Mouse (Mus musculus) hematopoietic stem cell, adult 5-6 weeks (primary cell): ENCODE results near the gene Chmp2a. TPM values are rescaled to one million over a fixed set of nuclear protein-coding genes. Genes with fewer than 3 reads are reported as not detected.

Experiments
- ATAC-seq, 2 experiments: fragments of 125-278 bp in 1 of 2; replicated peaks in 1 of 2; 2 replicates each; pipeline ENCODE4 v1.8.0; 2016 to 2017; ENCODE audit warnings: inconsistent platforms in 2 of 2, mild to moderate bottlenecking in 2 of 2, moderate number of reproducible peaks in 2 of 2, low read depth in 1 of 2, moderate TSS enrichment in 1 of 2; ENCODE audit not compliant: low FRiP score in 2 of 2, poor library complexity in 2 of 2, severe bottlenecking in 2 of 2, insufficient read depth in 1 of 2, low TSS enrichment in 1 of 2
- total RNA-seq: library from RNA; stranded (forward); fragments of 172-1452, 232-1000 nt; gene quantifications from 2 replicates; pipeline ENCODE4 v1.2.3, GENCODE M21; 2017

The Chmp2a gene
- 165 and 183 TPM in 2 replicates for total RNA-seq

- peak; percentile 67 to 68 for ATAC-seq
These were observed at the start of gene Chmp2a for GRCm38 (mm10) chr7:13034148-13034977. Gene Chmp2a (minus strand): TSS chr7:13034807.

- no peak for ATAC-seq
These were observed 37.7 kb upstream of the Chmp2a start for GRCm38 (mm10) chr7:13072293-13072692.

- 0 out of 4 replicates have a peak, but pooled peaks of 1 of the 2 experiments have one; percentile 32 for ATAC-seq
These were observed 28.8 kb upstream of the Chmp2a start for GRCm38 (mm10) chr7:13063399-13063798.

GRCm38 (mm10) chr7:13059536-13059935 is 24.9 kb upstream of the Chmp2a start:
- ATAC-seq: no peak

- ATAC-seq: no peak
These were observed 22.5 kb upstream of the Chmp2a start for GRCm38 (mm10) chr7:13056913-13057700.

GRCm38 (mm10) chr7:13054287-13055010 is 19.8 kb upstream of the Chmp2a start, which contains the start of gene Mzf1:
Gene Mzf1 (minus strand): TSS chr7:13054764.
- ATAC-seq: peak; percentile 88 to 94

GRCm38 (mm10) chr7:13053961-13054286 is 19.3 kb upstream of the Chmp2a start:
- no peak; a peak in 1 of 4 replicates for ATAC-seq

GRCm38 (mm10) chr7:13053501-13053900 is 18.9 kb upstream of the Chmp2a start:
- no peak for ATAC-seq

GRCm38 (mm10) chr7:13053001-13053400 is 18.4 kb upstream of the Chmp2a start:
- ATAC-seq: no peak

GRCm38 (mm10) chr7:13046084-13046483 is 11.5 kb upstream of the Chmp2a start:
- peak; percentile 81 to 91 for ATAC-seq

GRCm38 (mm10) chr7:13044254-13044625 is 9.6 kb upstream of the Chmp2a start:
- no peak; a peak in 1 of 4 replicates for ATAC-seq

GRCm38 (mm10) chr7:13043445-13044253 is 9.0 kb upstream of the Chmp2a start:
- peak; percentile 14 to 22; a peak in 1 of 4 replicates for ATAC-seq

- ATAC-seq: no peak
These were observed 8.5 kb upstream of the Chmp2a start for GRCm38 (mm10) chr7:13043120-13043444.

GRCm38 (mm10) chr7:13042511-13042910 is 7.9 kb upstream of the Chmp2a start:
- ATAC-seq: no peak

GRCm38 (mm10) chr7:13041256-13041655 is 6.6 kb upstream of the Chmp2a start:
- no peak for ATAC-seq

- no peak for ATAC-seq
These were observed 4.6 kb upstream of the Chmp2a start for GRCm38 (mm10) chr7:13039181-13039580.

- ATAC-seq: peak; percentile 17 to 38; a peak in 3 of 4 replicates
These were observed 4.1 kb upstream of the Chmp2a start for GRCm38 (mm10) chr7:13038621-13039169.
